In the genomic region with DNA sequence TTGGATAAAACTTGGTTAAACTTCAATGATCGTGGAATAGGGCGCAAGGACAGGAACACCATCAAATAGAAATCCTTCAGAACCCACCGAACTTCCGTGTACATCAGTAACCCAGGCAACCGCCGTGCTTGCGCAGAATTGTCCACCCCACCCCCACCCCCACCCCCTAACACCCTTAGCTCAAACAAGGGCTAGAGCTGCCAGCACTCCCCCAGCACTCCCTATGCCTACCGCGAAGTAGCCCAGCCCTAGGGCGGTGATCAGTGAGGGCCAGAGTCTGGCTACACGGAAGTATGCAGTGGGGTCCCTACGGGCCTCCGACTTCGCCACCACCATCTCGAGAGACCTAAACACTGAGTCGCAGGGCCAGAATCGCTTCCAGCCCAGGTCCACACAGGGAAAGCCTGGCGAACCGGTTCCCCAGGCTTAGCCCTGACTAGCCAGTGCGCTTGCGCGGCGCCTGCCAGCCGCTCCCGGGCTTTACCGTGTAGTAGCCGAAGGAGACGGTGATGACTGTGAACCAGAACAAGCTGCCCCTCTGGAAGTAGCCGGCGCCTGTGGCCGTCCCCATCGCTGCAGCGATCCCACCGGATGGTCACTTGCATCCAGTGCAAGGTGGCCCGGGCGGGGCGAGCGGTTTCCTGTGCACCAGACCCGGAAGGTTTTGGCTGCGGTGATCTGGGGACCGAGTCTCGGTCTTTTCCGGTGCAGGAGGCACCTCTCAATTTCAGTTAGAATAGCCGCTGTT, we compare ENCODE assay signal across 11 mouse cellular contexts. TPM values are rescaled to one million over a fixed set of nuclear protein-coding genes. Genes with fewer than 3 reads are reported as not detected.
DNase-seq lines count a peak whose midpoint lies in the region; ATAC-seq and TF ChIP-seq lines count a peak whose summit lies in the region.
"Not testable (repeated sequence)": the region's sequence is repeated elsewhere in the genome, so short reads cannot be mapped to it uniquely, and the experiment has no call there.
"Had no signal": no experiment of that assay in that cellular context is flagged by ENCODE, and none has a peak within 500 bp of the region (broad histone marks: within the 10 kb centered on the region; RNA-seq: fewer than 3 reads in every experiment).

No protein-coding gene starts in this region.

- not testable (repeated sequence) for TF ChIP-seq CTCF in liver, embryonic 14.5 days (IDR thresholded peaks at IDR 0.05; ENCODE audit: low read depth)

- not testable (repeated sequence) for H3K36me3 ChIP-seq in embryonic facial prominence, embryonic 15.5 days; hindbrain, embryonic 13.5 days; kidney, embryonic 14.5 days (ENCODE audit: control insufficient read depth, insufficient read depth, low read length); liver, embryonic 14.5 days (replicated peaks; ENCODE audit: control insufficient read depth, insufficient read depth, low read depth); neural tube, embryonic 12.5 days

- not testable (repeated sequence) for H3K27ac ChIP-seq in embryonic facial prominence, embryonic 15.5 days (replicated peaks); hindbrain, embryonic 13.5 days; kidney, embryonic 14.5 days (ENCODE audit: low read depth, low read length); liver, embryonic 14.5 days; neural tube, embryonic 12.5 days

- no CpG with 5 or more reads among the region's 44 CpGs for WGBS in embryonic facial prominence, embryonic 15.5 days
- no CpG with 5 or more reads among the region's 44 CpGs for whole genome bisulfite sequencing in hindbrain, embryonic 13.5 days
- WGBS in kidney, embryonic 14.5 days = no CpG with 5 or more reads among the region's 44 CpGs
- no CpG with 5 or more reads among the region's 44 CpGs for WGBS in liver, embryonic 14.5 days (ENCODE audit: insufficient replicate concordance)
- WGBS in neural tube, embryonic 12.5 days = no CpG with 5 or more reads among the region's 44 CpGs

- not testable (repeated sequence) for H3K9ac ChIP-seq in embryonic facial prominence, embryonic 15.5 days; hindbrain, embryonic 13.5 days; kidney, embryonic 14.5 days (ENCODE audit: low read depth, low read length); liver, embryonic 14.5 days (replicated peaks); neural tube, embryonic 12.5 days

- not testable (repeated sequence) for H3K4me3 ChIP-seq in embryonic facial prominence, embryonic 15.5 days (replicated peaks); hindbrain, embryonic 13.5 days; kidney, embryonic 14.5 days (ENCODE audit: low read length); liver, embryonic 14.5 days (ENCODE audit: insufficient read depth in 1 of 2, low read depth in 2 of 2, low read length in 2 of 2); neural tube, embryonic 12.5 days

- not testable (repeated sequence) for TF ChIP-seq EP300 in liver, embryonic 14.5 days (IDR thresholded peaks at IDR 0.05; ENCODE audit: low read depth)

- ATAC-seq in embryonic facial prominence, embryonic 15.5 days (ENCODE audit: insufficient number of reproducible peaks, low FRiP score, low TSS enrichment, low read depth) = peak; percentile 67; the same call in 1 of the 2 replicates
- ATAC-seq in frontal cortex, adult (ENCODE audit: low TSS enrichment) = peak; percentile 90
- ATAC-seq in hindbrain, embryonic 13.5 days (ENCODE audit: low FRiP score) = peak; percentile 86
- ATAC-seq in kidney, embryonic 14.5 days (ENCODE audit: low FRiP score, low TSS enrichment) = peak; percentile 91
- ATAC-seq in liver, embryonic 14.5 days (ENCODE audit: insufficient read depth) = peak; percentile 76
- peak; percentile 86 for ATAC-seq in megakaryocyte-erythroid progenitor cell, adult 5-6 weeks (replicated peaks; ENCODE audit: low FRiP score, low TSS enrichment, poor library complexity, severe bottlenecking)
- peak; percentile 76 for ATAC-seq in neural tube, embryonic 12.5 days (ENCODE audit: low FRiP score, low read depth)

- H3K4me2 ChIP-seq in embryonic facial prominence, embryonic 15.5 days (replicated peaks); hindbrain, embryonic 13.5 days; kidney, embryonic 14.5 days (replicated peaks; ENCODE audit: low read depth, low read length); liver, embryonic 14.5 days (ENCODE audit: low read depth); neural tube, embryonic 12.5 days (replicated peaks): not testable (repeated sequence)

- H3K9me3 ChIP-seq in embryonic facial prominence, embryonic 15.5 days (replicated peaks); hindbrain, embryonic 13.5 days; kidney, embryonic 14.5 days (ENCODE audit: control insufficient read depth, low read length); liver, embryonic 14.5 days (ENCODE audit: control insufficient read depth, low read length); neural tube, embryonic 12.5 days: not testable (repeated sequence)

- H3K4me1 ChIP-seq in embryonic facial prominence, embryonic 15.5 days; hindbrain, embryonic 13.5 days (replicated peaks); kidney, embryonic 14.5 days (ENCODE audit: control insufficient read depth, insufficient read depth, low read length); liver, embryonic 14.5 days (replicated peaks; ENCODE audit: control insufficient read depth in 2 of 2, insufficient read depth in 2 of 2, low read length in 1 of 2); neural tube, embryonic 12.5 days: not testable (repeated sequence)

- not testable (repeated sequence) for H3K27me3 ChIP-seq in embryonic facial prominence, embryonic 15.5 days; hindbrain, embryonic 13.5 days; kidney, embryonic 14.5 days (ENCODE audit: control insufficient read depth, insufficient read depth, low read length); liver, embryonic 14.5 days (ENCODE audit: control insufficient read depth, insufficient read depth, low read length); neural tube, embryonic 12.5 days (replicated peaks)

- not testable (repeated sequence) for DNase-seq in liver, embryonic 14.5 days (ENCODE audit: low read depth in 3 of 3, low spot score in 3 of 3)

RNA-seq across cellular contexts. Expression of gene Tmem254a, which starts 0.5 kb away (rescaled TPM):
- 2.2 and 3.7 TPM in 2 replicates for polyA plus RNA-seq in embryonic facial prominence, embryonic 15.5 days (2015; fragmentation: Nextera tagmentation; extraction: Ambion mirVana)
- 2.9 and 3.0 TPM in 2 replicates for polyA plus RNA-seq in hindbrain, embryonic 13.5 days (2015; fragmentation: Nextera tagmentation; extraction: Ambion mirVana)
- 3.9 and 4.4 TPM in 2 replicates for polyA plus RNA-seq in kidney, embryonic 14.5 days (2014; fragmentation: Nextera tagmentation; extraction: Ambion mirVana)
- polyA plus RNA-seq in liver, embryonic 14.5 days (2012; rRNA removed) = 1.5 and 1.6 TPM in 2 replicates
- polyA plus RNA-seq in liver, embryonic 14.5 days (2014; fragmentation: Nextera tagmentation; extraction: Ambion mirVana) = 0.80 and 1.8 TPM in 2 replicates
- 10.1 and 20.8 TPM in 2 replicates for total RNA-seq in megakaryocyte-erythroid progenitor cell, adult 5-6 weeks (2014; fragmentation: Nextera tagmentation)
- total RNA-seq in megakaryocyte-erythroid progenitor cell, adult 5-6 weeks (2017) = 3.0 TPM in 1 of 2 replicates, not detected in the other
- polyA plus RNA-seq in neural tube, embryonic 12.5 days (2016; fragmentation: Nextera tagmentation; extraction: Ambion mirVana) = 2.1 and 3.2 TPM in 2 replicates

RNA-seq across cellular contexts. Expression of gene Cphx1, which starts 11.1 kb away (rescaled TPM):
- polyA plus RNA-seq in embryonic facial prominence, embryonic 15.5 days (2015; fragmentation: Nextera tagmentation; extraction: Ambion mirVana) = 0.09 TPM in 1 of 2 replicates, not detected in the other
- polyA plus RNA-seq in hindbrain, embryonic 13.5 days (2015; fragmentation: Nextera tagmentation; extraction: Ambion mirVana) = not detected in 2 replicates
- polyA plus RNA-seq in kidney, embryonic 14.5 days (2014; fragmentation: Nextera tagmentation; extraction: Ambion mirVana) = 0.26 TPM in 1 of 2 replicates, not detected in the other
- 0.18 and 0.26 TPM in 2 replicates for polyA plus RNA-seq in liver, embryonic 14.5 days (2012; rRNA removed)
- not detected in 2 replicates for polyA plus RNA-seq in liver, embryonic 14.5 days (2014; fragmentation: Nextera tagmentation; extraction: Ambion mirVana)
- not detected in 2 replicates for total RNA-seq in megakaryocyte-erythroid progenitor cell, adult 5-6 weeks (2014; fragmentation: Nextera tagmentation)
- total RNA-seq in megakaryocyte-erythroid progenitor cell, adult 5-6 weeks (2017) = not detected in 2 replicates
- not detected in 2 replicates for polyA plus RNA-seq in neural tube, embryonic 12.5 days (2016; fragmentation: Nextera tagmentation; extraction: Ambion mirVana)
- total RNA-seq: CH12.LX; heart, postnatal 25 days; layer of hippocampus, adult 8-10 months; left cerebral cortex, adult 8-10 months had no signal

RNA-seq across cellular contexts. Expression of gene Plac9a, which starts 24.1 kb away (rescaled TPM):
- 0.47 and 1.1 TPM in 2 replicates for polyA plus RNA-seq in embryonic facial prominence, embryonic 15.5 days (2015; fragmentation: Nextera tagmentation; extraction: Ambion mirVana)
- polyA plus RNA-seq in hindbrain, embryonic 13.5 days (2015; fragmentation: Nextera tagmentation; extraction: Ambion mirVana) = not detected in 2 replicates
- polyA plus RNA-seq in kidney, embryonic 14.5 days (2014; fragmentation: Nextera tagmentation; extraction: Ambion mirVana) = 0.62 TPM in 1 of 2 replicates, not detected in the other
- 0.21 TPM in 1 of 2 replicates, not detected in the other for polyA plus RNA-seq in liver, embryonic 14.5 days (2012; rRNA removed)
- 1.2 TPM in 1 of 2 replicates, not detected in the other for polyA plus RNA-seq in liver, embryonic 14.5 days (2014; fragmentation: Nextera tagmentation; extraction: Ambion mirVana)
- not detected in 2 replicates for total RNA-seq in megakaryocyte-erythroid progenitor cell, adult 5-6 weeks (2014; fragmentation: Nextera tagmentation)
- total RNA-seq in megakaryocyte-erythroid progenitor cell, adult 5-6 weeks (2017) = not detected in 2 replicates
- not detected in 2 replicates for polyA plus RNA-seq in neural tube, embryonic 12.5 days (2016; fragmentation: Nextera tagmentation; extraction: Ambion mirVana)
- total RNA-seq: CH12.LX; layer of hippocampus, adult 8-10 months had no signal

RNA-seq across cellular contexts. Expression of gene Duxbl1, which starts 51.4 kb away (rescaled TPM):
- polyA plus RNA-seq in embryonic facial prominence, embryonic 15.5 days (2015; fragmentation: Nextera tagmentation; extraction: Ambion mirVana) = 1.00 and 2.8 TPM in 2 replicates
- 4.9 and 5.7 TPM in 2 replicates for polyA plus RNA-seq in hindbrain, embryonic 13.5 days (2015; fragmentation: Nextera tagmentation; extraction: Ambion mirVana)
- 1.2 and 1.9 TPM in 2 replicates for polyA plus RNA-seq in kidney, embryonic 14.5 days (2014; fragmentation: Nextera tagmentation; extraction: Ambion mirVana)
- polyA plus RNA-seq in liver, embryonic 14.5 days (2012; rRNA removed) = 0.11 TPM in 2 replicates
- polyA plus RNA-seq in liver, embryonic 14.5 days (2014; fragmentation: Nextera tagmentation; extraction: Ambion mirVana) = 0.05 and 0.23 TPM in 2 replicates
- total RNA-seq in megakaryocyte-erythroid progenitor cell, adult 5-6 weeks (2014; fragmentation: Nextera tagmentation) = not detected in 2 replicates
- not detected in 2 replicates for total RNA-seq in megakaryocyte-erythroid progenitor cell, adult 5-6 weeks (2017)
- 5.4 and 6.1 TPM in 2 replicates for polyA plus RNA-seq in neural tube, embryonic 12.5 days (2016; fragmentation: Nextera tagmentation; extraction: Ambion mirVana)
- total RNA-seq: CH12.LX; heart, postnatal 25 days had no signal
